Mouse (Mus musculus): ENCODE results near the gene Pgf. TPM values are rescaled to one million over a fixed set of nuclear protein-coding genes. Genes with fewer than 3 reads are reported as not detected.

Gene Pgf
- polyA plus RNA-seq, 1 experiment, result 26.8 TPM

DNA sequence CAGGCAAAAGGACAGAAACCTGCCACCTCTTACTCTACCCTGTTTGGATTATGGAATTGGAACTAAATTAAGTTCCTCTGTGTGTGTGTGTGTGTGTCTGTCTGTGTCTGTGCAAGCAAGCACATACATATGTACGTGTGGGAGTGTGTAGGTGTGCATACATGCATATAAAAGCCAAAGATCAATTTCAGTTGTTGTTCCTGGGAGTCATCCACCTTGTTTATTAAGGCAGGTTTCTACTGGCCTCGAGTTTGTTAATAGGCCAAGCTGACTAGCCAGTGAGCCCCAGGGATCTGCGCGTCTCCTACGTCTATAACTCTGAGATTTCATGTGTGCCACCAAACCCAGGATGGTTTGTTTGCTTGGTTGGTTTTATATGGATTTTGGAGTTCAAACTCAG lies 52.8 kb downstream of the Pgf start:
- peak; percentile 69 for DNase-seq (ENCODE audit: low read depth)

DNA sequence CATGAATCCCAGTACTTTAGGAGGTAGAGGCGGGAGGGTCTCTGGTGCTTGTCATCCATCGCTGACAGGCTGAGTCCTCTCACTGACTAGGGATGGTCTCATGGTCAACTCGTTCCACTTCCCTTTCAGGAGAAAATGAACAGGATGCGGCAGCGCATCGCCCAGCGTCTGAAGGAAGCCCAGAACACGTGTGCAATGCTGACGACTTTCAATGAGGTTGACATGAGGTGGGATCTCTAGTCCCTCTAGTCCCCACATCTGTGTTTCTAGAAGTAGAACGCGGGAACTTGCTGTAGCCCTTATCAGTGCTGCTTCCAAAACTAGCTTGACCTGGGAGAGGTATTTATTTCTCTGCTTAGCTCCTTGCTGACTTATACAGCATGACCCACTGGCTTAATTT lies 53.9 kb downstream of the Pgf start:
- no peak for DNase-seq (ENCODE audit: low read depth)

DNA sequence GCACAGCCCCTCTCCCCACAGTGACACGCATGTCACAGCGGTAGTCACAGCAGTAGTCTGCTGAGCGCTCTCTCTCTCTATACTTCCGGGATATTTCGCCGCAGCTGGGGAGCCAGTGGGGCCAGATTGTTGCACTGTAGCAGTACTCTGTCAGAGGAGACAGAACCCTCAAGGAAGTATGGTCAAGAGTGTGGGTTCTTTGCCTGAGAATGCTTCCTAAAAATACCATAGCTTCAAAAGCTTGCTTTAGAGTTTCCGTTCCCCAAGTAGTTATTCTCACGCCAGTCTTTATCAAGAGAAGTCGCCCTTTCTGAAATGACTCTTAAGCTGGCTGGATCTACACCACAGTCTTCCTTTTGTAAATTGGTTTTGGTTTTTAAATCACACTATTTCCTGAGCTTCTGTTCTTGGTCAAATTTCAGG lies 54.5 kb downstream of the Pgf start:
- no peak for DNase-seq (ENCODE audit: low read depth)

DNA sequence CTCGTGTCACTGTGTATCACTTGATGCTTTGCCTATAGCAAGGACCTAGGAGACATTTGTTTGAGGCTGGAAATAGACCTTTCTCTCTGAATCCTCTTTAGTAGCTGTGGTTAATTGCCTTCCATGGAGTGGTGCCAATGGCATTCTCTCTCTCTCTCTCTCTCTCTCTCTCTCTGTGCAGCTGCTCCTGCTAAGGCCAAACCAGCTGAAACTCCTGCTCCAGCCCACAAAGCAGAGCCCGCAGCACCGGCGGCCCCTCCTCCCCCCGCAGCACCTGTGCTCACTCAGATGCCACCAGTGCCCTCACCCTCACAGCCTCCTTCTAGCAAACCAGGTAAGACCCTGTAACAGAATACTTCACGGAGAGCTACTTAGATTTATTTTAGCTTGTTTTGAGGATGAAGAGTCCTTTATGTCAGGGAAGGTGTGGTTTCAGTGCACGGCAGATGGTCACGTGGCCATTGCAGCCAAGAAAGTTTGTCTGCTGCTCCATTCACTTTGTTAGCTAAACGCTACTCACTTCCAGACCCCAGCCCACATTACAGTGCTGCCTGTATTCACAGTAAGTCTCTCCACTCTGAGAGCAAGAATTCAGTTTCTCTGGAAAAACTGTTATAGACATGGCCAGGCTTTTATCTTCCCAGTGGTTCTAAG lies 55.7 kb downstream of the Pgf start:
- no peak for DNase-seq (ENCODE audit: low read depth)

Other genes with a start within 250 kb of the Pgf start
- gene Fcf1, start 206.9 kb downstream of the Pgf start, polyA plus RNA-seq (2012; rRNA removed), result 42.6 and 56.9 TPM in 2 replicates
- gene Arel1, start 206.9 kb downstream of the Pgf start, polyA plus RNA-seq (2012; rRNA removed), result 37.6 and 42.5 TPM in 2 replicates
- gene Ylpm1, start 181.5 kb downstream of the Pgf start, polyA plus RNA-seq (2012; rRNA removed), result 9.3 and 18.3 TPM in 2 replicates
- 3.0 and 3.4 TPM in 2 replicates for gene Prox2, start 67.0 kb downstream of the Pgf start, polyA plus RNA-seq (2012; rRNA removed)
- 125 and 132 TPM in 2 replicates for gene Dlst, start 67.0 kb downstream of the Pgf start, polyA plus RNA-seq (2012; rRNA removed)
- 1.6 and 1.9 TPM in 2 replicates for gene Rps6kl1, start 26.5 kb downstream of the Pgf start, polyA plus RNA-seq (2012; rRNA removed)
- 111 and 189 TPM in 2 replicates for gene Eif2b2, start 41.7 kb upstream of the Pgf start, polyA plus RNA-seq (2012; rRNA removed)
- 8.3 and 10.1 TPM in 2 replicates for gene Mlh3, start 92.8 kb upstream of the Pgf start, polyA plus RNA-seq (2012; rRNA removed)
- gene Acyp1, start 110.6 kb upstream of the Pgf start, polyA plus RNA-seq (2012; rRNA removed), result 13.3 and 15.9 TPM in 2 replicates
- 3.6 and 5.0 TPM in 2 replicates for gene Zc2hc1c, start 110.8 kb upstream of the Pgf start, polyA plus RNA-seq (2012; rRNA removed)
- 32.5 and 36.4 TPM in 2 replicates for gene Nek9, start 161.6 kb upstream of the Pgf start, polyA plus RNA-seq (2012; rRNA removed)
- gene Tmed10, start 197.1 kb upstream of the Pgf start, polyA plus RNA-seq (2012; rRNA removed), result 269 and 341 TPM in 2 replicates